Mouse (Mus musculus) heart, embryonic 16.5 days (tissue): ENCODE data around the gene Smtn. TPM values are rescaled to one million over a fixed set of nuclear protein-coding genes. Genes with fewer than 3 reads are reported as not detected.

Experiments
- ATAC-seq: fragments of 200-750 bp; cut with Nextera tagmentation; replicated peaks from 2 replicates; pipeline ENCODE4 v1.8.0; 2017; ENCODE audit warnings: moderate number of reproducible peaks; ENCODE audit not compliant: insufficient read depth, low FRiP score; ENCODE audit errors: extremely low read depth
- H3K27ac ChIP-seq: fragments of 300-500 bp; sonication (generic); 2 replicates; pipeline ENCODE4 v1.5.1; 2014; ENCODE audit warnings: mild to moderate bottlenecking, low read length, control low read depth, moderate library complexity
- H3K27me3 ChIP-seq: fragments of 300-500 bp; sonication (generic); 2 replicates; pipeline ENCODE4 v1.6.1; 2014; ENCODE audit warnings: low read length, mixed read lengths; ENCODE audit not compliant: control insufficient read depth, insufficient read depth
- H3K36me3 ChIP-seq: fragments of 300-500 bp; sonication (generic); 2 replicates; pipeline ENCODE4 v1.6.1; 2014; ENCODE audit not compliant: control insufficient read depth, insufficient read depth
- H3K4me1 ChIP-seq: fragments of 300-500 bp; sonication (generic); 2 replicates; pipeline ENCODE4 v1.6.1; 2014; ENCODE audit warnings: low read length, mixed read lengths; ENCODE audit not compliant: control insufficient read depth, insufficient read depth
- H3K4me2 ChIP-seq: fragments of 300-500 bp; sonication (generic); 2 replicates; pipeline ENCODE4 v1.6.1; 2014; ENCODE audit warnings: low read depth, mild to moderate bottlenecking, control low read depth, low read length
- H3K4me3 ChIP-seq: fragments of 300-500 bp; sonication (generic); 2 replicates; pipeline ENCODE4 v1.5.1; 2014; ENCODE audit warnings: mild to moderate bottlenecking, control low read depth, low read length
- H3K9ac ChIP-seq: fragments of 300-500 bp; sonication (generic); 2 replicates; pipeline ENCODE4 v1.6.1; 2014; ENCODE audit warnings: low read length, control low read depth
- H3K9me3 ChIP-seq: fragments of 300-500 bp; sonication (generic); replicated peaks from 2 replicates; pipeline ENCODE4 v1.6.1; 2016; ENCODE audit warnings: low read length; ENCODE audit not compliant: control insufficient read depth
- WGBS: fragments of 180-500 bp; shearing (Covaris S2); extraction: QIAGEN DNeasy Blood & Tissue Kit; methylation state at CpG from one replicate; pipeline ENCODE4 v1.1.7; 2014; 5-methylcytosine and 5-hydroxymethylcytosine counted together
- polyA plus RNA-seq: library from polyadenylated mRNA; unstranded; fragments of >200 nt; fragmentation: Nextera tagmentation; extraction: Ambion mirVana; gene quantifications from 2 replicates; pipeline ENCODE4 v1.2.1, GENCODE M21; 2015

The Smtn gene
- 93.9 and 104 TPM in 2 replicates for polyA plus RNA-seq

DNA sequence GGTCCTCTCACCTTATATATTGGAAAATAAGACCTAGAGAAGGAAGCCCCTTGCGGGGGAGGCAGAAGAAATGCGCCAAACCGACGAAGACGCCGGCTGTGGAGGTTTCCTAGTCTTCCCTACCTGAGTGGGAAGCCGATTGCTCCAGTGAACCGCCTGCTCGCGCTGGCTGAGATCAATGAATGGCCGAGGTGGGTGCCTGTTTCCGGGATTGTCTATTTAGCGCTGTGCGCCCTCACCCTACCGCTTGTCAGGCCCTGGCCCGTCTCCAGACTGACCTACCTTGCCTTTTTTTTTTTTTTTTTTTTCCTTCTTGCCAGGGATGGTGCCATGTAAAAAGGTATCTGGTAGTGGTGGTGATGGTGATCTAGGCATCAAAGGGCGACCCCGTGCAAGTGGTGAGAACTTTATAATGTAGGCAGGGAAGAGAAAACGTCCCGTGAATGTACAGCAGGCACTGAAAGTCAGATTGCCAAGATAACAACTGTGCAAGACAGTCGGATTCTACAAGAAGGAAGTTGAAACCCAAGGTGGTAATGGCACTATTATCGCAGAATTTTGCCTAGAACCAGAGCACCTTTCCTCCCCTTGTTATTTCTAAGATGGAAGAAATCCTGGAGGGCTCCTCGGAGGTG lies at the start of gene Smtn:
TSS of gene Smtn (minus strand) at position 162 of the 635 bp plus-strand sequence.
- no peak for ATAC-seq
- no peaks in the 10 kb centered on the region for H3K36me3 ChIP-seq
- H3K27ac ChIP-seq: peak within 1 kb of the TSS; percentile 56; the same call in 1 of the 2 replicates
- WGBS: 85% methylated on average over 23 of the region's 23 CpGs
- 0 out of 2 replicates have a peak, but pooled peaks cover 4% of the 10 kb centered on the region for H3K9me3 ChIP-seq
- peak within 1 kb of the TSS; percentile 70 for H3K4me2 ChIP-seq
- peaks cover 34% of the 10 kb centered on the region for H3K4me1 ChIP-seq
- peak within 1 kb of the TSS; percentile 65 for H3K9ac ChIP-seq
- H3K4me3 ChIP-seq: peak within 1 kb of the TSS; percentile 83
- no peaks in the 10 kb centered on the region for H3K27me3 ChIP-seq

- ATAC-seq: no peak
- 68% methylated on average over 11 of the region's 11 CpGs for WGBS
- no peak overlapping the region for H3K4me2 ChIP-seq
- H3K9me3 ChIP-seq: peaks cover 2% of the 10 kb centered on the region; the same call in 1 of the 2 replicates
- H3K27ac ChIP-seq: no peak overlapping the region
- no peaks in the 10 kb centered on the region for H3K36me3 ChIP-seq
- no peak overlapping the region for H3K4me3 ChIP-seq
- no peaks in the 10 kb centered on the region for H3K4me1 ChIP-seq
- H3K9ac ChIP-seq: no peak overlapping the region
- H3K27me3 ChIP-seq: no peaks in the 10 kb centered on the region
These were observed 47.7 kb upstream of the Smtn start for GRCm38 (mm10) chr11:3588036-3588672.

- H3K27me3 ChIP-seq: no peaks in the 10 kb centered on the region
- no peak overlapping the region for H3K4me2 ChIP-seq
- H3K27ac ChIP-seq: no peak overlapping the region
- 15% methylated on average over 4 of the region's 4 CpGs for WGBS
- no peaks in the 10 kb centered on the region for H3K4me1 ChIP-seq
- no peak overlapping the region for H3K9ac ChIP-seq
- H3K36me3 ChIP-seq: no peaks in the 10 kb centered on the region
- H3K4me3 ChIP-seq: no peak overlapping the region
- H3K9me3 ChIP-seq: peaks cover 2% of the 10 kb centered on the region; the same call in 1 of the 2 replicates
- ATAC-seq: no peak; the same call in 1 of the 2 replicates
These were observed 46.9 kb upstream of the Smtn start for GRCm38 (mm10) chr11:3587350-3587749.

GRCm38 (mm10) chr11:3585983-3586618 lies 45.7 kb upstream of the Smtn start:
- 64% methylated on average over 6 of the region's 6 CpGs for WGBS
- ATAC-seq: no peak
- H3K36me3 ChIP-seq: no peaks in the 10 kb centered on the region
- no peak overlapping the region for H3K4me2 ChIP-seq
- H3K27me3 ChIP-seq: no peaks in the 10 kb centered on the region
- H3K4me3 ChIP-seq: no peak overlapping the region
- no peaks in the 10 kb centered on the region; the same call in 1 of the 2 replicates for H3K9me3 ChIP-seq
- no peak overlapping the region for H3K9ac ChIP-seq
- no peaks in the 10 kb centered on the region for H3K4me1 ChIP-seq
- no peak overlapping the region for H3K27ac ChIP-seq

- no peaks in the 10 kb centered on the region for H3K36me3 ChIP-seq
- no peaks in the 10 kb centered on the region; the same call in 1 of the 2 replicates for H3K9me3 ChIP-seq
- ATAC-seq: no peak
- 63% methylated on average over 5 of the region's 5 CpGs for WGBS
- no peaks in the 10 kb centered on the region for H3K27me3 ChIP-seq
- H3K4me2 ChIP-seq: no peak overlapping the region
- no peaks in the 10 kb centered on the region for H3K4me1 ChIP-seq
- H3K9ac ChIP-seq: no peak overlapping the region
- H3K27ac ChIP-seq: no peak overlapping the region
- H3K4me3 ChIP-seq: no peak overlapping the region
These were observed 42.7 kb upstream of the Smtn start for GRCm38 (mm10) chr11:3583127-3583526.

- 90% methylated on average over 4 of the region's 4 CpGs for WGBS
- Histone ChIP-seq H3K27me3 (no peaks in the 10 kb centered on the region), H3K9ac (no peak overlapping the region), H3K4me3 (no peak overlapping the region), H3K4me2 (no peak overlapping the region), H3K36me3 (no peaks in the 10 kb centered on the region), H3K9me3 (no peaks in the 10 kb centered on the region; the same call in 1 of the 2 replicates), H3K4me1 (no peaks in the 10 kb centered on the region), H3K27ac (no peak overlapping the region)
- ATAC-seq: no peak
These were observed 41.5 kb upstream of the Smtn start for GRCm38 (mm10) chr11:3581908-3582307.

DNA sequence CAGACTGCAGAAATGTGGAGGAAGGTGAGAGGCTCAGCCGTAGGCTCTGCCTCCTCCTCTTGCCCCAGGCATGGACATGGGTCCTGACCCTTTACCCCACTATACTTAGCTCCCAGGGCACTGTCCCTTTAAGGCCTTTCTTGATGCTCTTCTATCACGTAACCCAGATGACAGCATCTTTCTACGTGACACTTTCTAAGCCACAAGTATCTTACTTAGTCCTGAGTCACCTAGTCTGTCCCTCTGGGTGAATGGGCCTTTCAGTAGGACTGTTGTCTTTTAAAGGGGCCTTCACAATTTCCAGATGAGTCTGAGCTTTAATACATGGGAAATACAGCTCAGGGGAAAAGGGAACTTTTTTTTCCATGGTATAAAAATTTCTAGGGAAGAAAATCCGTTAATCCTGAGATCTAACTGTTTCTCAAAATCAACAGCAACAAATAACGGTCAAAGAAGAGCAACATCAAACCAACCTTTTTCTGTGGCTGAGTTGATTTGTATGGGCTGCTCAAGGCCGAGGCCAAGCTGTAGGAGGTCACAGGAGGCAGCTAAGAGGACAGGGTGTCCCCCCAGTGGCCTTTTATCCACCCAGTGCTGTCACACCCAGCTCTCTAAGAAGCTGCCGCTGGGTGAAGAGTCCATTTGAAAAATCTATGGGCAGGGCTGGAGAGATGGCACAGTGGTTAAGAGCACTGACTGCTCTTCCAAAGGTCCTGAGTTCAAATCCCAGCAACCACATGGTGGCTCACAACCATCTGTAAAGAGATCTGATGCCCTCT lies 40.1 kb upstream of the Smtn start:
- H3K36me3 ChIP-seq: no peaks in the 10 kb centered on the region
- no peak overlapping the region for H3K4me3 ChIP-seq
- H3K27ac ChIP-seq: no peak overlapping the region
- no peak for ATAC-seq
- peaks cover under 1% of the 10 kb centered on the region; the same call in 1 of the 2 replicates for H3K4me1 ChIP-seq
- H3K9me3 ChIP-seq: no peaks in the 10 kb centered on the region; the same call in 1 of the 2 replicates
- WGBS: 59% methylated on average over 7 of the region's 7 CpGs
- H3K27me3 ChIP-seq: no peaks in the 10 kb centered on the region
- no peak overlapping the region for H3K4me2 ChIP-seq
- no peak overlapping the region for H3K9ac ChIP-seq

DNA sequence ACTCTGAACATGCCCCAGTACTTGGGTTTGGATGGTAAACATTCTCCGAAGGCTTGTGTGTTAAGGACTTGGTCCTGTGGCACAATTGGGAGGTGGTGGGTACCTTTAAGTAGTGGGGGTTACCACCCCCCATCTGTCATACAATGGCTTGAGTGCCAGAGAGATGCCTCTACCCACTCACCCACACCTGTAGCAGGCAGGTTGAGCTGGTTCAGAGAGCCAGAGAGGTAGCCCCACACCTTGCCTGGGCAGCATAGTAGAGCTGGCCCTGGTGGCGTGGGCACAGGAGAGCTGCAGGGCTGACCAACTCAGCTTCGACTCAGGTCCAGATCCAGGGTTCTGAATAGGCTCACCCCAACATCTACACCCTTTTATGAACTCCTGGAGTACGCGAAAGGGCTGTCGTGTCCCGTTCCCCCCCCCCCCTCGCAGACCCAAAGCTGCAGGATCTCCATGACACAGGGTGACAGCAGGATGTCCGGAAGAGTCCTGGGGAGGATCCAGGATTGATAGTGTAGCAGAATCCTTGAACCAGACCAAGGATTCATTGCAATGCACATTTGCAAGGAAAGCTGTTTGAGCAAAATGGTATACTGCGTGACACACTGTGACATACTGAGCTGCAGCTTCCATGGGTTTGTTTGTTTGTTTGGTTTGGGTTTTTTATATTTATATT lies 37.8 kb upstream of the Smtn start:
- Histone ChIP-seq H3K36me3 (no peaks in the 10 kb centered on the region), H3K9me3 (no peaks in the 10 kb centered on the region), H3K27ac (no peak overlapping the region), H3K4me1 (peaks cover 12% of the 10 kb centered on the region), H3K9ac (no peak overlapping the region), H3K27me3 (no peaks in the 10 kb centered on the region), H3K4me3 (no peak overlapping the region), H3K4me2 (no peak overlapping the region)
- ATAC-seq: no peak
- 78% methylated on average over 10 of the region's 10 CpGs for WGBS
